Mouse (Mus musculus) gastrocnemius, postnatal 4 days (tissue): ENCODE data around the gene Myh4. TPM values are rescaled to one million over a fixed set of nuclear protein-coding genes. Genes with fewer than 3 reads are reported as not detected.

ENCODE experiments used
- total RNA-seq, 2 experiments: library from RNA; stranded (reverse); gene quantifications; 2 replicates each; pipeline ENCODE4 v1.2.3; 2021

Myh4 gene
- total RNA-seq, 2 experiments from 2014 or later: 1,762 to 2,018 TPM

Other genes starting within 250 kb of the Myh4 start
- gene Tmem220, start 212.9 kb upstream of the Myh4 start, total RNA-seq: 1 to 10 TPM; 2.3 to 2.6 TPM
- gene Adprm, start 185.4 kb upstream of the Myh4 start, total RNA-seq: 10 to 100 TPM; 14.9 to 15.8 TPM
- 10 to 100 TPM; 13.7 to 14.3 TPM for gene Sco1, start 185.4 kb upstream of the Myh4 start, total RNA-seq
- gene Myh3, start 159.7 kb upstream of the Myh4 start, total RNA-seq: 100 to 1,000 TPM; 510 to 548 TPM
- gene Myh2, start 67.0 kb upstream of the Myh4 start, total RNA-seq: 100 to 1,000 TPM; 229 to 257 TPM
- 100 to 1,000 TPM; 613 to 684 TPM for gene Myh1, start 38.0 kb upstream of the Myh4 start, total RNA-seq
- over 10,000 TPM; 11,963 to 12,269 TPM for gene Myh8, start 39.1 kb downstream of the Myh4 start, total RNA-seq
- 1 to 10 TPM; 4.2 to 6.7 TPM for gene Myh13, start 83.6 kb downstream of the Myh4 start, total RNA-seq
- gene Gas7, start 217.4 kb downstream of the Myh4 start, total RNA-seq: 10 to 100 TPM; 60.5 to 63.7 TPM